Mouse (Mus musculus): ENCODE measurements around the gene Dgkz. TPM values are rescaled to one million over a fixed set of nuclear protein-coding genes. Genes with fewer than 3 reads are reported as not detected.

The Dgkz gene
- polyA plus RNA-seq, 1 experiment from 2014 or later: 32.7 TPM

GRCm38 (mm10) chr2:91895401-91895800 is 80.3 kb downstream of the Dgkz start:
- no peak overlapping the region for H3K9ac ChIP-seq (ENCODE audit: low read length)
- no peaks in the 10 kb centered on the region; the same call in 1 of the 2 replicates for H3K36me3 ChIP-seq (ENCODE audit: control insufficient read depth, insufficient read depth, low read length)
- H3K4me2 ChIP-seq (ENCODE audit: low read depth, low read length, severe bottlenecking): no peak overlapping the region
- ATAC-seq (replicated peaks; ENCODE audit: low FRiP score) (no peak), DNase-seq (ENCODE audit: low spot score) (no peak)
- no peak overlapping the region for H3K4me3 ChIP-seq (ENCODE audit: low read depth, low read length)
- no peaks in the 10 kb centered on the region for H3K9me3 ChIP-seq (ENCODE audit: control insufficient read depth, low read length)
- no peak overlapping the region for H3K27ac ChIP-seq (ENCODE audit: low read depth, low read length)
- WGBS: 93% methylated on average over 3 of the region's 3 CpGs
- no peaks in the 10 kb centered on the region for H3K27me3 ChIP-seq (ENCODE audit: control insufficient read depth, insufficient read depth, low read length)
- no peaks in the 10 kb centered on the region for H3K4me1 ChIP-seq (replicated peaks; ENCODE audit: control insufficient read depth, insufficient read depth, low read length)

- Histone ChIP-seq H3K27ac (ENCODE audit: low read depth, low read length) (no peak overlapping the region), H3K4me3 (ENCODE audit: low read depth, low read length) (no peak overlapping the region), H3K9ac (ENCODE audit: low read length) (no peak overlapping the region), H3K4me2 (ENCODE audit: low read depth, low read length, severe bottlenecking) (no peak overlapping the region), H3K27me3 (ENCODE audit: control insufficient read depth, insufficient read depth, low read length) (no peaks in the 10 kb centered on the region), H3K36me3 (ENCODE audit: control insufficient read depth, insufficient read depth, low read length) (no peaks in the 10 kb centered on the region), H3K9me3 (ENCODE audit: control insufficient read depth, low read length) (no peaks in the 10 kb centered on the region), H3K4me1 (replicated peaks; ENCODE audit: control insufficient read depth, insufficient read depth, low read length) (no peaks in the 10 kb centered on the region)
- WGBS: 93% methylated on average over 3 of the region's 3 CpGs
- DNase-seq (ENCODE audit: low spot score): no peak
- no peak for ATAC-seq (replicated peaks; ENCODE audit: low FRiP score)
These were observed 80.9 kb downstream of the Dgkz start for GRCm38 (mm10) chr2:91894716-91895115.

GRCm38 (mm10) chr2:91884616-91885015 is 91.0 kb downstream of the Dgkz start:
- Histone ChIP-seq H3K4me1 (replicated peaks; ENCODE audit: control insufficient read depth, insufficient read depth, low read length) (no peaks in the 10 kb centered on the region), H3K9ac (ENCODE audit: low read length) (no peak overlapping the region), H3K27me3 (ENCODE audit: control insufficient read depth, insufficient read depth, low read length) (no peaks in the 10 kb centered on the region), H3K36me3 (ENCODE audit: control insufficient read depth, insufficient read depth, low read length) (no peaks in the 10 kb centered on the region), H3K9me3 (ENCODE audit: control insufficient read depth, low read length) (no peaks in the 10 kb centered on the region), H3K4me3 (ENCODE audit: low read depth, low read length) (no peak overlapping the region), H3K4me2 (ENCODE audit: low read depth, low read length, severe bottlenecking) (no peak overlapping the region), H3K27ac (ENCODE audit: low read depth, low read length) (no peak overlapping the region)
- 75% methylated on average over 4 of the region's 4 CpGs for WGBS
- no peak for ATAC-seq (replicated peaks; ENCODE audit: low FRiP score)
- DNase-seq (ENCODE audit: low spot score): no peak

GRCm38 (mm10) chr2:91883961-91884360 is 91.7 kb downstream of the Dgkz start:
- Histone ChIP-seq H3K4me2 (ENCODE audit: low read depth, low read length, severe bottlenecking) (no peak overlapping the region), H3K4me1 (replicated peaks; ENCODE audit: control insufficient read depth, insufficient read depth, low read length) (no peaks in the 10 kb centered on the region), H3K4me3 (ENCODE audit: low read depth, low read length) (no peak overlapping the region), H3K36me3 (ENCODE audit: control insufficient read depth, insufficient read depth, low read length) (no peaks in the 10 kb centered on the region), H3K27ac (ENCODE audit: low read depth, low read length) (no peak overlapping the region), H3K9me3 (ENCODE audit: control insufficient read depth, low read length) (no peaks in the 10 kb centered on the region), H3K27me3 (ENCODE audit: control insufficient read depth, insufficient read depth, low read length) (no peaks in the 10 kb centered on the region), H3K9ac (ENCODE audit: low read length) (no peak overlapping the region)
- ATAC-seq (replicated peaks; ENCODE audit: low FRiP score) (no peak), DNase-seq (ENCODE audit: low spot score) (no peak)
- 90% methylated on average over 4 of the region's 4 CpGs for WGBS

Small RNAs within 50 kb of the gene (microRNA-seq; reads per million reads assigned to microRNA genes)
- gene Mir6999 (ENCODE audit: insufficient number of aligned reads): not detected

Other genes starting within 250 kb of the Dgkz start
- gene Ambra1, start 245.7 kb downstream of the Dgkz start, polyA plus RNA-seq (2014; fragmentation: Nextera tagmentation; extraction: Ambion mirVana): 19.9 and 20.1 TPM in 2 replicates
- 0.47 and 0.56 TPM in 2 replicates for gene Chrm4, start 48.6 kb downstream of the Dgkz start, polyA plus RNA-seq (2014; fragmentation: Nextera tagmentation; extraction: Ambion mirVana)
- 1,095 and 1,130 TPM in 2 replicates for gene Mdk, start 43.6 kb downstream of the Dgkz start, polyA plus RNA-seq (2014; fragmentation: Nextera tagmentation; extraction: Ambion mirVana)
- 0.36 and 0.90 TPM in 2 replicates for gene Gm9821, start 30.2 kb downstream of the Dgkz start, polyA plus RNA-seq (2014; fragmentation: Nextera tagmentation; extraction: Ambion mirVana)
- gene Creb3l1, start 48.6 kb upstream of the Dgkz start, polyA plus RNA-seq (2014; fragmentation: Nextera tagmentation; extraction: Ambion mirVana): 1.7 and 2.3 TPM in 2 replicates
- 37.6 and 40.2 TPM in 2 replicates for gene Phf21a, start 117.3 kb upstream of the Dgkz start, polyA plus RNA-seq (2014; fragmentation: Nextera tagmentation; extraction: Ambion mirVana)

Measured in forebrain, embryonic 11.5 days (tissue).